17 mouse cellular contexts compared by ENCODE assay signal in genomic region chr16:30194836-30195235, GRCm38 (mm10).
DNase-seq lines count a peak whose midpoint lies in the region; ATAC-seq and TF ChIP-seq lines count a peak whose summit lies in the region.
"Had no signal": no experiment of that assay in that cellular context is flagged by ENCODE, and none has a peak within 500 bp of the region (broad histone marks: within the 10 kb centered on the region; RNA-seq: fewer than 3 reads in every experiment).

No protein-coding gene starts in this region.

- 71% methylated on average over 7 of the region's 7 CpGs for WGBS in lung, embryonic 15.5 days
- WGBS in lung, postnatal 0 days: 72% methylated on average over 7 of the region's 7 CpGs
- 62% methylated on average over 7 of the region's 7 CpGs for WGBS in intestine, embryonic 15.5 days
- 65% methylated on average over 7 of the region's 7 CpGs for WGBS in stomach, embryonic 16.5 days

- no peaks in the 10 kb centered on the region for H3K27me3 ChIP-seq in lung, embryonic 15.5 days
- no peaks in the 10 kb centered on the region for H3K27me3 ChIP-seq in lung, postnatal 0 days (replicated peaks; ENCODE audit: insufficient read depth, low read length)
- no peaks in the 10 kb centered on the region for H3K27me3 ChIP-seq in intestine, embryonic 15.5 days (replicated peaks)
- no peaks in the 10 kb centered on the region for H3K27me3 ChIP-seq in stomach, embryonic 16.5 days (ENCODE audit: control insufficient read depth, insufficient read depth, low read length)

- ATAC-seq in lung, embryonic 15.5 days (ENCODE audit: borderline replicate concordance, extremely low read depth, low FRiP score, low TSS enrichment): no peak
- no peak for ATAC-seq in lung, postnatal 0 days
- 0 out of 2 replicates have a peak, but pooled peaks have one; percentile 21 for ATAC-seq in intestine, embryonic 15.5 days
- no peak for ATAC-seq in stomach, embryonic 16.5 days (ENCODE audit: insufficient read depth, low FRiP score)
- ATAC-seq: forebrain, embryonic 13.5 days; liver, embryonic 12.5 days had no signal

- no peak overlapping the region for H3K4me3 ChIP-seq in lung, embryonic 15.5 days
- H3K4me3 ChIP-seq in lung, postnatal 0 days (ENCODE audit: low read depth, low read length): no peak overlapping the region
- H3K4me3 ChIP-seq in intestine, embryonic 15.5 days (replicated peaks): no peak overlapping the region
- no peak overlapping the region for H3K4me3 ChIP-seq in stomach, embryonic 16.5 days (replicated peaks; ENCODE audit: low read length)
- H3K4me3 ChIP-seq: forebrain, embryonic 13.5 days; liver, embryonic 12.5 days; neural tube, embryonic 12.5 days had no signal

- no peak overlapping the region for H3K4me2 ChIP-seq in lung, embryonic 15.5 days
- no peak overlapping the region for H3K4me2 ChIP-seq in lung, postnatal 0 days (replicated peaks; ENCODE audit: low read depth, low read length)
- H3K4me2 ChIP-seq in intestine, embryonic 15.5 days (replicated peaks): no peak overlapping the region
- no peak overlapping the region for H3K4me2 ChIP-seq in stomach, embryonic 16.5 days (ENCODE audit: low read depth, low read length)
- H3K4me2 ChIP-seq: forebrain, embryonic 13.5 days; hindbrain, embryonic 14.5 days; liver, embryonic 12.5 days; neural tube, embryonic 12.5 days had no signal

- intact Hi-C loops in heart, postnatal 14 days (cut with DNase I): no loop called here

- H3K36me3 ChIP-seq in lung, embryonic 15.5 days: no peaks in the 10 kb centered on the region
- no peaks in the 10 kb centered on the region for H3K36me3 ChIP-seq in lung, postnatal 0 days (ENCODE audit: insufficient read depth, low read length)
- H3K36me3 ChIP-seq in intestine, embryonic 15.5 days: no peaks in the 10 kb centered on the region
- no peaks in the 10 kb centered on the region for H3K36me3 ChIP-seq in stomach, embryonic 16.5 days (ENCODE audit: control insufficient read depth, insufficient read depth, low read length)
- H3K36me3 ChIP-seq: liver, embryonic 12.5 days; neural tube, embryonic 12.5 days had no signal

- peaks cover 50% of the 10 kb centered on the region for H3K4me1 ChIP-seq in lung, embryonic 15.5 days
- H3K4me1 ChIP-seq in lung, postnatal 0 days (ENCODE audit: insufficient read depth, low read depth, low read length): peaks cover 6% of the 10 kb centered on the region; the same call in 1 of the 2 replicates
- H3K4me1 ChIP-seq in intestine, embryonic 15.5 days (replicated peaks): peaks cover 35% of the 10 kb centered on the region
- H3K4me1 ChIP-seq in stomach, embryonic 16.5 days (ENCODE audit: control insufficient read depth, insufficient read depth, low read length): peaks cover 32% of the 10 kb centered on the region
- H3K4me1 ChIP-seq: liver, embryonic 12.5 days had no signal

- TF ChIP-seq CTCF in lung, postnatal 0 days (IDR thresholded peaks at IDR 0.05): no peak

- 0 out of 2 replicates have a peak overlapping the region, but pooled peaks have one; percentile 14 for H3K9ac ChIP-seq in lung, embryonic 15.5 days
- H3K9ac ChIP-seq in lung, postnatal 0 days (replicated peaks; ENCODE audit: low read depth): no peak overlapping the region
- no peak overlapping the region for H3K9ac ChIP-seq in intestine, embryonic 15.5 days
- H3K9ac ChIP-seq in stomach, embryonic 16.5 days (ENCODE audit: low read length): no peak overlapping the region
- H3K9ac ChIP-seq: forebrain, embryonic 13.5 days; hindbrain, embryonic 14.5 days; liver, embryonic 12.5 days; neural tube, embryonic 12.5 days had no signal

- no peak for DNase-seq in lung, postnatal 0 days (ENCODE audit: low spot score)
- DNase-seq in kidney, postnatal 14 days: peak; percentile 39
- DNase-seq in testis, postnatal 10 days (ENCODE audit: low spot score): no peak
- no peak for DNase-seq in heart, postnatal 14 days
- DNase-seq: cerebellum, adult 9-10 months; gastrocnemius, postnatal 36 days; heart, postnatal 10 days; layer of hippocampus, adult 9-11 months; thymus, adult 2 months had no signal

- peak overlapping the region; percentile 62 for H3K27ac ChIP-seq in lung, embryonic 15.5 days
- H3K27ac ChIP-seq in lung, postnatal 0 days (ENCODE audit: low read length): no peak overlapping the region
- H3K27ac ChIP-seq in intestine, embryonic 15.5 days: 0 out of 2 replicates have a peak overlapping the region, but pooled peaks have one; percentile 37
- H3K27ac ChIP-seq in stomach, embryonic 16.5 days (ENCODE audit: low read length): peak overlapping the region; percentile 74
- H3K27ac ChIP-seq: forebrain, embryonic 13.5 days; hindbrain, embryonic 14.5 days; kidney, postnatal 0 days; liver, embryonic 12.5 days; neural tube, embryonic 12.5 days had no signal

- H3K9me3 ChIP-seq in lung, embryonic 15.5 days: no peaks in the 10 kb centered on the region
- H3K9me3 ChIP-seq in lung, postnatal 0 days (ENCODE audit: low read length): no peaks in the 10 kb centered on the region
- no peaks in the 10 kb centered on the region for H3K9me3 ChIP-seq in intestine, embryonic 15.5 days
- H3K9me3 ChIP-seq in stomach, embryonic 16.5 days (replicated peaks; ENCODE audit: control insufficient read depth, low read length): no peaks in the 10 kb centered on the region
- H3K9me3 ChIP-seq: forebrain, embryonic 13.5 days; liver, embryonic 12.5 days; neural tube, embryonic 12.5 days had no signal

- TF ChIP-seq EP300 in lung, postnatal 0 days (IDR thresholded peaks at IDR 0.05): no peak
